Mouse (Mus musculus): ENCODE measurements around the gene Scg3.
"Not testable (repeated sequence)": the region's sequence is repeated elsewhere in the genome, so short reads cannot be mapped to it uniquely, and the experiment has no call there.

Gene Scg3

GRCm38 (mm10) chr9:75683426-75684191 is at the start of gene Scg3:
Gene Scg3 (minus strand): TSS chr9:75684056.
- peak; percentile 63 for DNase-seq

- peak; percentile 51 for DNase-seq
These were observed 36.3 kb upstream of the Scg3 start for GRCm38 (mm10) chr9:75719952-75720687.

GRCm38 (mm10) chr9:75719481-75719880 is 35.6 kb upstream of the Scg3 start:
- DNase-seq: no peak

- no peak for DNase-seq
These were observed 916 bp upstream of the Scg3 start for GRCm38 (mm10) chr9:75684772-75685171.

- DNase-seq: no peak
These were observed 436 bp upstream of the Scg3 start for GRCm38 (mm10) chr9:75684292-75684691.

- no peak for DNase-seq
These were observed 3.2 kb downstream of the Scg3 start for GRCm38 (mm10) chr9:75680606-75681005.

- DNase-seq: no peak
These were observed 4.2 kb downstream of the Scg3 start for GRCm38 (mm10) chr9:75679629-75680028.

GRCm38 (mm10) chr9:75678341-75678740 is 5.5 kb downstream of the Scg3 start:
- DNase-seq: no peak

- DNase-seq: no peak
These were observed 7.6 kb downstream of the Scg3 start for GRCm38 (mm10) chr9:75676226-75676625.

- DNase-seq: no peak
These were observed 11.1 kb downstream of the Scg3 start for GRCm38 (mm10) chr9:75672769-75673168.

GRCm38 (mm10) chr9:75666612-75667011 is 17.2 kb downstream of the Scg3 start:
- DNase-seq: no peak

GRCm38 (mm10) chr9:75665364-75665763 is 18.5 kb downstream of the Scg3 start:
- no peak for DNase-seq

- no peak for DNase-seq
These were observed 22.9 kb downstream of the Scg3 start for GRCm38 (mm10) chr9:75660917-75661316.

GRCm38 (mm10) chr9:75656456-75656855 is 27.4 kb downstream of the Scg3 start:
- not testable (repeated sequence) for DNase-seq

GRCm38 (mm10) chr9:75653981-75654911 is 29.6 kb downstream of the Scg3 start:
- DNase-seq: no peak

- DNase-seq: no peak
These were observed 38.5 kb downstream of the Scg3 start for GRCm38 (mm10) chr9:75645405-75645804.

- no peak for DNase-seq
These were observed 49.6 kb downstream of the Scg3 start for GRCm38 (mm10) chr9:75634226-75634625.

- no peak for DNase-seq
These were observed 50.3 kb downstream of the Scg3 start for GRCm38 (mm10) chr9:75633603-75634002.

- DNase-seq: peak; percentile 33
These were observed 51.0 kb downstream of the Scg3 start for GRCm38 (mm10) chr9:75632902-75633301.

- DNase-seq: no peak
These were observed 51.7 kb downstream of the Scg3 start for GRCm38 (mm10) chr9:75632111-75632510.

- DNase-seq: no peak
These were observed 52.9 kb downstream of the Scg3 start for GRCm38 (mm10) chr9:75630823-75631454.

GRCm38 (mm10) chr9:75626308-75626604 is 57.6 kb downstream of the Scg3 start:
- no peak for DNase-seq

All from liver (tissue).